Mouse (Mus musculus) neural tube, embryonic 13.5 days (tissue): ENCODE measurements around the gene Heg1. TPM values are rescaled to one million over a fixed set of nuclear protein-coding genes. Genes with fewer than 3 reads are reported as not detected.
A peak's percentile ranks its signal among the peaks of the same experiment; 100 is the strongest.

Experiments used
- ATAC-seq: fragments of 200-750 bp; cut with Nextera tagmentation; 2 replicates; pipeline ENCODE4 v1.8.0; 2017; ENCODE audit warnings: low read depth, mild to moderate bottlenecking, moderate TSS enrichment, moderate library complexity
- H3K27ac ChIP-seq: fragments of 300-500 bp; sonication (generic); replicated peaks from 2 replicates; pipeline ENCODE4 v1.5.1; 2015; ENCODE audit warnings: moderate library complexity, mild to moderate bottlenecking, inconsistent platforms
- H3K27me3 ChIP-seq: fragments of 300-500 bp; sonication (generic); 2 replicates; pipeline ENCODE4 v1.6.1; 2015; ENCODE audit warnings: mild to moderate bottlenecking, inconsistent platforms
- H3K36me3 ChIP-seq: fragments of 300-500 bp; sonication (generic); 2 replicates; pipeline ENCODE4 v1.6.1; 2015; ENCODE audit warnings: mild to moderate bottlenecking, inconsistent platforms
- H3K4me1 ChIP-seq: fragments of 300-500 bp; sonication (generic); replicated peaks from 2 replicates; pipeline ENCODE4 v1.6.1; 2015; ENCODE audit warnings: inconsistent platforms
- H3K4me2 ChIP-seq: fragments of 300-500 bp; sonication (generic); 2 replicates; pipeline ENCODE4 v1.6.1; 2015; ENCODE audit warnings: inconsistent platforms, mild to moderate bottlenecking, moderate library complexity
- H3K4me3 ChIP-seq: fragments of 300-500 bp; sonication (generic); 2 replicates; pipeline ENCODE4 v1.5.1; 2015; ENCODE audit warnings: mild to moderate bottlenecking, inconsistent platforms
- H3K9ac ChIP-seq: fragments of 300-500 bp; sonication (generic); 2 replicates; pipeline ENCODE4 v1.6.1; 2015; ENCODE audit warnings: moderate library complexity, mild to moderate bottlenecking, inconsistent platforms
- H3K9me3 ChIP-seq: fragments of 300-500 bp; sonication (generic); 2 replicates; pipeline ENCODE4 v1.6.1; 2016; ENCODE audit warnings: inconsistent platforms
- WGBS: fragments of 180-500 bp; shearing (Covaris S2); methylation state at CpG from one replicate; pipeline ENCODE4 v1.1.7; 2015; 5-methylcytosine and 5-hydroxymethylcytosine counted together
- polyA plus RNA-seq: library from polyadenylated mRNA; unstranded; fragments of >200 nt; fragmentation: Nextera tagmentation; extraction: Ambion mirVana; gene quantifications from 2 replicates; pipeline ENCODE4 v1.2.1, GENCODE M21; 2015

Heg1 gene
- polyA plus RNA-seq, 1 experiment from 2014 or later, result 9.6 TPM

- H3K4me3 ChIP-seq, result no peak overlapping the region
- no peaks in the 10 kb centered on the region for H3K9me3 ChIP-seq
- WGBS, result 63% methylated on average over 7 of the region's 7 CpGs
- H3K4me2 ChIP-seq, result no peak overlapping the region
- no peak overlapping the region for H3K27ac ChIP-seq
- H3K9ac ChIP-seq, result no peak overlapping the region
- ATAC-seq, result no peak
- peaks cover 74% of the 10 kb centered on the region for H3K4me1 ChIP-seq
- no peaks in the 10 kb centered on the region for H3K27me3 ChIP-seq
- H3K36me3 ChIP-seq, result peaks cover 7% of the 10 kb centered on the region; the same call in 1 of the 2 replicates
Observed at GRCm38 (mm10) chr16:33738949-33739719, 55.0 kb downstream of the Heg1 start.

- peaks cover 7% of the 10 kb centered on the region; the same call in 1 of the 2 replicates for H3K36me3 ChIP-seq
- peaks cover 67% of the 10 kb centered on the region for H3K4me1 ChIP-seq
- peak; percentile 60; the same call in 1 of the 2 replicates for ATAC-seq
- no peak overlapping the region for H3K9ac ChIP-seq
- no peaks in the 10 kb centered on the region for H3K9me3 ChIP-seq
- H3K4me3 ChIP-seq, result no peak overlapping the region
- H3K4me2 ChIP-seq, result no peak overlapping the region
- H3K27me3 ChIP-seq, result no peaks in the 10 kb centered on the region
- 55% methylated on average over 3 of the region's 3 CpGs for WGBS
- H3K27ac ChIP-seq, result no peak overlapping the region
Observed at GRCm38 (mm10) chr16:33739802-33740201, 55.6 kb downstream of the Heg1 start.

- no peaks in the 10 kb centered on the region for H3K27me3 ChIP-seq
- H3K4me1 ChIP-seq, result peaks cover 62% of the 10 kb centered on the region
- H3K4me2 ChIP-seq, result no peak overlapping the region
- H3K9ac ChIP-seq, result no peak overlapping the region
- no peaks in the 10 kb centered on the region for H3K9me3 ChIP-seq
- peaks cover 7% of the 10 kb centered on the region; the same call in 1 of the 2 replicates for H3K36me3 ChIP-seq
- no peak for ATAC-seq
- 53% methylated on average over 6 of the region's 6 CpGs for WGBS
- peak overlapping the region; percentile 56; the same call in 1 of the 2 replicates for H3K27ac ChIP-seq
- no peak overlapping the region for H3K4me3 ChIP-seq
Observed at GRCm38 (mm10) chr16:33740416-33740815, 56.2 kb downstream of the Heg1 start.

GRCm38 (mm10) chr16:33741795-33742194, 57.6 kb downstream of the Heg1 start:
- ATAC-seq, result no peak
- H3K36me3 ChIP-seq, result peaks cover 7% of the 10 kb centered on the region; the same call in 1 of the 2 replicates
- H3K4me2 ChIP-seq, result no peak overlapping the region
- H3K4me3 ChIP-seq, result no peak overlapping the region
- no peak overlapping the region for H3K9ac ChIP-seq
- 56% methylated on average over 5 of the region's 5 CpGs for WGBS
- peaks cover 52% of the 10 kb centered on the region for H3K4me1 ChIP-seq
- no peaks in the 10 kb centered on the region for H3K27me3 ChIP-seq
- H3K9me3 ChIP-seq, result no peaks in the 10 kb centered on the region
- H3K27ac ChIP-seq, result 0 out of 2 replicates have a peak overlapping the region, but pooled peaks have one; percentile 20

- Histone ChIP-seq H3K36me3 (peaks cover 7% of the 10 kb centered on the region; the same call in 1 of the 2 replicates), H3K4me3 (no peak overlapping the region), H3K27me3 (no peaks in the 10 kb centered on the region), H3K4me1 (peaks cover 47% of the 10 kb centered on the region), H3K4me2 (no peak overlapping the region), H3K27ac (0 out of 2 replicates have a peak overlapping the region, but pooled peaks have one; percentile 20), H3K9me3 (no peaks in the 10 kb centered on the region), H3K9ac (no peak overlapping the region)
- ATAC-seq, result no peak
- 52% methylated on average over 9 of the region's 9 CpGs for WGBS
Observed at GRCm38 (mm10) chr16:33742233-33742632, 58.1 kb downstream of the Heg1 start.

GRCm38 (mm10) chr16:33744622-33745419, 60.7 kb downstream of the Heg1 start:
- no peaks in the 10 kb centered on the region for H3K9me3 ChIP-seq
- H3K4me3 ChIP-seq, result no peak overlapping the region
- H3K36me3 ChIP-seq, result peaks cover 7% of the 10 kb centered on the region; the same call in 1 of the 2 replicates
- peak; percentile 51 for ATAC-seq
- H3K4me2 ChIP-seq, result no peak overlapping the region
- H3K27me3 ChIP-seq, result no peaks in the 10 kb centered on the region
- WGBS, result 72% methylated on average over 7 of the region's 7 CpGs
- H3K9ac ChIP-seq, result no peak overlapping the region
- peaks cover 26% of the 10 kb centered on the region for H3K4me1 ChIP-seq
- no peak overlapping the region for H3K27ac ChIP-seq

- WGBS, result 86% methylated on average over 7 of the region's 7 CpGs
- Histone ChIP-seq H3K27ac (no peak overlapping the region), H3K4me1 (peaks cover 21% of the 10 kb centered on the region), H3K9ac (no peak overlapping the region), H3K4me3 (no peak overlapping the region), H3K4me2 (no peak overlapping the region), H3K9me3 (no peaks in the 10 kb centered on the region), H3K27me3 (no peaks in the 10 kb centered on the region), H3K36me3 (peaks cover 9% of the 10 kb centered on the region; the same call in 1 of the 2 replicates)
- ATAC-seq, result no peak
Observed at GRCm38 (mm10) chr16:33745457-33745856, 61.3 kb downstream of the Heg1 start.

- no peak for ATAC-seq
- Histone ChIP-seq H3K36me3 (peaks cover 14% of the 10 kb centered on the region; the same call in 1 of the 2 replicates), H3K4me3 (no peak overlapping the region), H3K4me1 (peaks cover 13% of the 10 kb centered on the region), H3K9ac (no peak overlapping the region), H3K27ac (no peak overlapping the region), H3K27me3 (no peaks in the 10 kb centered on the region), H3K4me2 (no peak overlapping the region), H3K9me3 (no peaks in the 10 kb centered on the region)
- 84% methylated on average over 10 of the region's 10 CpGs for WGBS
Observed at GRCm38 (mm10) chr16:33746074-33746676, 62.0 kb downstream of the Heg1 start.

GRCm38 (mm10) chr16:33747346-33747954, 63.3 kb downstream of the Heg1 start:
- Histone ChIP-seq H3K4me3 (no peak overlapping the region), H3K4me1 (peaks cover under 1% of the 10 kb centered on the region; the same call in 1 of the 2 replicates), H3K36me3 (peaks cover 19% of the 10 kb centered on the region; the same call in 1 of the 2 replicates), H3K4me2 (no peak overlapping the region), H3K9ac (no peak overlapping the region), H3K27ac (no peak overlapping the region), H3K9me3 (no peaks in the 10 kb centered on the region), H3K27me3 (no peaks in the 10 kb centered on the region)
- 76% methylated on average over 7 of the region's 7 CpGs for WGBS
- ATAC-seq, result no peak

GRCm38 (mm10) chr16:33747994-33748393, 63.8 kb downstream of the Heg1 start:
- WGBS, result 93% methylated on average over 2 of the region's 2 CpGs
- Histone ChIP-seq H3K27ac (no peak overlapping the region), H3K36me3 (peaks cover 19% of the 10 kb centered on the region; the same call in 1 of the 2 replicates), H3K27me3 (no peaks in the 10 kb centered on the region), H3K4me3 (no peak overlapping the region), H3K4me2 (no peak overlapping the region), H3K9ac (no peak overlapping the region), H3K9me3 (no peaks in the 10 kb centered on the region), H3K4me1 (no peaks in the 10 kb centered on the region)
- ATAC-seq, result no peak

- Histone ChIP-seq H3K4me1 (no peaks in the 10 kb centered on the region), H3K9ac (no peak overlapping the region), H3K27ac (no peak overlapping the region), H3K27me3 (no peaks in the 10 kb centered on the region), H3K36me3 (peaks cover 21% of the 10 kb centered on the region; the same call in 1 of the 2 replicates), H3K4me2 (no peak overlapping the region), H3K4me3 (no peak overlapping the region), H3K9me3 (no peaks in the 10 kb centered on the region)
- no peak for ATAC-seq
- WGBS, result 40% methylated on average over 13 of the region's 13 CpGs
Observed at GRCm38 (mm10) chr16:33751152-33751551, 67.0 kb downstream of the Heg1 start.
